Mouse (Mus musculus) E14TG2a.4 (cell line): ENCODE measurements around the gene Pllp.

Experiments used
- CTCF ChIP-seq: conservative IDR thresholded peaks from 2 replicates; pipeline ENCODE4 v1.5.1; 2014; ENCODE audit warnings: low read length
- NANOG ChIP-seq: IDR thresholded peaks from 2 replicates; pipeline ENCODE4 v1.6.1; 2014; ENCODE audit warnings: borderline replicate concordance, low read length, mixed read lengths
- POU5F1 ChIP-seq: IDR thresholded peaks from 2 replicates; pipeline ENCODE4 v1.6.1; 2014; ENCODE audit warnings: low read length, borderline replicate concordance

GRCm38 (mm10) chr8:94695341-94695993, 611 bp downstream of the Pllp start:
- TF ChIP-seq POU5F1 (no peak), CTCF (no peak), NANOG (no peak)
